14 mouse cellular contexts compared by ENCODE assay signal in genomic region chrX:103448429-103448828, GRCm38 (mm10). TPM values are rescaled to one million over a fixed set of nuclear protein-coding genes. Genes with fewer than 3 reads are reported as not detected.
DNase-seq lines count a peak whose midpoint lies in the region; ATAC-seq and TF ChIP-seq lines count a peak whose summit lies in the region.
"Not testable (repeated sequence)": the region's sequence is repeated elsewhere in the genome, so short reads cannot be mapped to it uniquely, and the experiment has no call there.
"Had no signal": no experiment of that assay in that cellular context is flagged by ENCODE, and none has a peak within 500 bp of the region (broad histone marks: within the 10 kb centered on the region; RNA-seq: fewer than 3 reads in every experiment).

No protein-coding gene starts in this region.

- 39% methylated on average over 11 of the region's 13 CpGs for WGBS in heart, embryonic 10.5 days
- 63% methylated on average over 11 of the region's 13 CpGs for WGBS in hindbrain, embryonic 15.5 days
- 37% methylated on average over 11 of the region's 13 CpGs for WGBS in liver, embryonic 14.5 days (ENCODE audit: insufficient replicate concordance)
- WGBS in midbrain, embryonic 12.5 days = 57% methylated on average over 12 of the region's 13 CpGs
- 47% methylated on average over 10 of the region's 13 CpGs for WGBS in stomach, embryonic 16.5 days

- H3K27ac ChIP-seq in ES-Bruce4 (ENCODE audit: insufficient read depth, low read length); heart, embryonic 10.5 days; hindbrain, embryonic 15.5 days (replicated peaks); layer of hippocampus, adult 2 months; liver, embryonic 14.5 days; midbrain, embryonic 12.5 days (replicated peaks); stomach, embryonic 16.5 days (ENCODE audit: low read length): not testable (repeated sequence)

- H3K27me3 ChIP-seq in ES-Bruce4 (ENCODE audit: control insufficient read depth, insufficient read depth, low read length, poor library complexity, severe bottlenecking) = not testable (repeated sequence)
- H3K27me3 ChIP-seq in erythroblast, embryonic 14.5 days (ENCODE audit: control insufficient read depth) = peaks cover 56% of the 10 kb centered on the region
- H3K27me3 ChIP-seq in heart, embryonic 10.5 days (ENCODE audit: insufficient read depth, poor library complexity, severe bottlenecking) = peaks cover 40% of the 10 kb centered on the region
- peaks cover 41% of the 10 kb centered on the region for H3K27me3 ChIP-seq in hindbrain, embryonic 15.5 days
- H3K27me3 ChIP-seq in liver, embryonic 14.5 days (ENCODE audit: control insufficient read depth, insufficient read depth, low read length) = peaks cover 17% of the 10 kb centered on the region
- H3K27me3 ChIP-seq in midbrain, embryonic 12.5 days = peaks cover 38% of the 10 kb centered on the region
- peaks cover 14% of the 10 kb centered on the region; the same call in 1 of the 2 replicates for H3K27me3 ChIP-seq in stomach, embryonic 16.5 days (ENCODE audit: control insufficient read depth, insufficient read depth, low read length)

- H3K4me3 ChIP-seq in ES-Bruce4 (ENCODE audit: low read depth, low read length) = peak overlapping the region; percentile 98
- peak overlapping the region; percentile 77 for H3K4me3 ChIP-seq in erythroblast, embryonic 14.5 days (replicated peaks)
- peak overlapping the region; percentile 57 for H3K4me3 ChIP-seq in heart, embryonic 10.5 days
- peak overlapping the region; percentile 38; the same call in 1 of the 2 replicates for H3K4me3 ChIP-seq in hindbrain, embryonic 15.5 days
- peak overlapping the region; percentile 53; the same call in 1 of the 2 replicates for H3K4me3 ChIP-seq in layer of hippocampus, adult 2 months
- peak overlapping the region; percentile 42 to 55 for H3K4me3 ChIP-seq in liver, embryonic 14.5 days (ENCODE audit: insufficient read depth in 1 of 2, low read depth in 2 of 2, low read length in 2 of 2)
- not testable (repeated sequence) for H3K4me3 ChIP-seq in midbrain, embryonic 12.5 days
- H3K4me3 ChIP-seq in stomach, embryonic 16.5 days (replicated peaks; ENCODE audit: low read length) = peak overlapping the region; percentile 41; the same call in 1 of the 2 replicates

- H3K9me3 ChIP-seq in ES-Bruce4 (replicated peaks; ENCODE audit: control insufficient read depth, insufficient read depth, low read length, poor library complexity, severe bottlenecking); erythroblast, embryonic 14.5 days (ENCODE audit: control insufficient read depth, low read length); heart, embryonic 10.5 days; hindbrain, embryonic 15.5 days; liver, embryonic 14.5 days (ENCODE audit: control insufficient read depth, low read length); midbrain, embryonic 12.5 days; stomach, embryonic 16.5 days (replicated peaks; ENCODE audit: control insufficient read depth, low read length): not testable (repeated sequence)

- peak overlapping the region; percentile 86 for H3K4me2 ChIP-seq in hindbrain, embryonic 15.5 days
- H3K4me2 ChIP-seq in liver, embryonic 14.5 days (ENCODE audit: low read depth) = 0 out of 2 replicates have a peak overlapping the region, but pooled peaks have one; percentile 51
- peak overlapping the region; percentile 61; the same call in 1 of the 2 replicates for H3K4me2 ChIP-seq in midbrain, embryonic 12.5 days (replicated peaks)
- H3K4me2 ChIP-seq in stomach, embryonic 16.5 days (ENCODE audit: low read depth, low read length) = peak overlapping the region; percentile 67

- H3K36me3 ChIP-seq in ES-Bruce4 (ENCODE audit: control insufficient read depth, insufficient read depth, low read length, poor library complexity, severe bottlenecking); erythroblast, embryonic 14.5 days (ENCODE audit: control insufficient read depth); heart, embryonic 10.5 days; hindbrain, embryonic 15.5 days; liver, embryonic 14.5 days (replicated peaks; ENCODE audit: control insufficient read depth, insufficient read depth, low read depth); midbrain, embryonic 12.5 days; stomach, embryonic 16.5 days (ENCODE audit: control insufficient read depth, insufficient read depth, low read length): not testable (repeated sequence)

- DNase-seq in heart, embryonic 10.5 days (ENCODE audit: low spot score); layer of hippocampus, adult 2 months (ENCODE audit: low spot score in 2 of 2); liver, embryonic 14.5 days (ENCODE audit: low read depth in 3 of 3, low spot score in 3 of 3): not testable (repeated sequence)

- H3K4me1 ChIP-seq in ES-Bruce4 (ENCODE audit: control insufficient read depth, insufficient read depth, low read length); heart, embryonic 10.5 days; hindbrain, embryonic 15.5 days (replicated peaks); liver, embryonic 14.5 days (replicated peaks; ENCODE audit: control insufficient read depth in 2 of 2, insufficient read depth in 2 of 2, low read length in 1 of 2); midbrain, embryonic 12.5 days; stomach, embryonic 16.5 days (ENCODE audit: control insufficient read depth, insufficient read depth, low read length): not testable (repeated sequence)
- H3K4me1 ChIP-seq in erythroblast, embryonic 14.5 days (ENCODE audit: control insufficient read depth) = peaks cover 10% of the 10 kb centered on the region

- not testable (repeated sequence) for ATAC-seq in hindbrain, embryonic 15.5 days (ENCODE audit: low FRiP score, low read depth); liver, embryonic 14.5 days (ENCODE audit: insufficient read depth); midbrain, embryonic 12.5 days (ENCODE audit: low FRiP score, low read depth); stomach, embryonic 16.5 days (ENCODE audit: insufficient read depth, low FRiP score)

- TF ChIP-seq POLR2A in ES-Bruce4 (IDR thresholded peaks at IDR 0.05; ENCODE audit: insufficient read depth, low read length) = not testable (repeated sequence)

- not testable (repeated sequence) for TF ChIP-seq EP300 in ES-Bruce4 (IDR thresholded peaks at IDR 0.05; ENCODE audit: insufficient read depth, low read depth, low read length); liver, embryonic 14.5 days (IDR thresholded peaks at IDR 0.05; ENCODE audit: low read depth)

- H3K9ac ChIP-seq in ES-Bruce4 (ENCODE audit: low read depth, poor library complexity, severe bottlenecking) = peak overlapping the region; percentile 75
- not testable (repeated sequence) for H3K9ac ChIP-seq in hindbrain, embryonic 15.5 days; liver, embryonic 14.5 days (replicated peaks); midbrain, embryonic 12.5 days (replicated peaks); stomach, embryonic 16.5 days (ENCODE audit: low read length)

- TF ChIP-seq CTCF in ES-Bruce4 (IDR thresholded peaks at IDR 0.05; ENCODE audit: low read depth, low read length); layer of hippocampus, adult 2 months (conservative IDR thresholded peaks at IDR 0.05); liver, embryonic 14.5 days (IDR thresholded peaks at IDR 0.05; ENCODE audit: low read depth): not testable (repeated sequence)

RNA-seq across cellular contexts. Expression of gene Gm26992, which starts 26.6 kb away (rescaled TPM):
- not detected in 2 replicates for polyA plus RNA-seq in ES-Bruce4 (2011; ENCODE audit: insufficient read depth, insufficient read length, low read depth, missing spikeins)
- not detected in 2 replicates for polyA plus RNA-seq in erythroblast, embryonic 14.5 days (2012)
- polyA plus RNA-seq in heart, embryonic 10.5 days (2016; fragmentation: Nextera tagmentation; extraction: Ambion mirVana) = not detected in 2 replicates
- not detected in 2 replicates for polyA plus RNA-seq in hindbrain, embryonic 15.5 days (2015; fragmentation: Nextera tagmentation; extraction: Ambion mirVana)
- not detected for total RNA-seq in layer of hippocampus, adult 2 months (2021)
- 0.41 TPM in 1 of 2 replicates, not detected in the other for polyA plus RNA-seq in liver, embryonic 14.5 days (2012; rRNA removed)
- polyA plus RNA-seq in liver, embryonic 14.5 days (2014; fragmentation: Nextera tagmentation; extraction: Ambion mirVana) = not detected in 2 replicates
- not detected in 2 replicates for polyA plus RNA-seq in midbrain, embryonic 12.5 days (2016; fragmentation: Nextera tagmentation; extraction: Ambion mirVana)
- not detected in 2 replicates for polyA plus RNA-seq in stomach, embryonic 16.5 days (2015; fragmentation: Nextera tagmentation; extraction: Ambion mirVana)
- total RNA-seq: adrenal gland, postnatal 36 days; heart, adult 18-20 months; layer of hippocampus, postnatal 36 days; liver, adult 2 months had no signal
- polyA plus RNA-seq: liver, adult 2 months; neural tube, embryonic 11.5 days had no signal

RNA-seq across cellular contexts. Expression of gene Tsx, which starts 34.2 kb away (rescaled TPM):
- polyA plus RNA-seq in ES-Bruce4 (2011; ENCODE audit: insufficient read depth, insufficient read length, low read depth, missing spikeins) = 0.75 and 0.84 TPM in 2 replicates
- polyA plus RNA-seq in erythroblast, embryonic 14.5 days (2012) = not detected in 2 replicates
- not detected in 2 replicates for polyA plus RNA-seq in heart, embryonic 10.5 days (2016; fragmentation: Nextera tagmentation; extraction: Ambion mirVana)
- polyA plus RNA-seq in hindbrain, embryonic 15.5 days (2015; fragmentation: Nextera tagmentation; extraction: Ambion mirVana) = 0.26 and 0.34 TPM in 2 replicates
- total RNA-seq in layer of hippocampus, adult 2 months (2021) = not detected
- polyA plus RNA-seq in liver, embryonic 14.5 days (2012; rRNA removed) = 0.07 TPM in 1 of 2 replicates, not detected in the other
- polyA plus RNA-seq in liver, embryonic 14.5 days (2014; fragmentation: Nextera tagmentation; extraction: Ambion mirVana) = not detected in 2 replicates
- polyA plus RNA-seq in midbrain, embryonic 12.5 days (2016; fragmentation: Nextera tagmentation; extraction: Ambion mirVana) = 0.31 and 0.79 TPM in 2 replicates
- polyA plus RNA-seq in stomach, embryonic 16.5 days (2015; fragmentation: Nextera tagmentation; extraction: Ambion mirVana) = 0.40 and 0.49 TPM in 2 replicates
- total RNA-seq: adrenal gland, postnatal 36 days; heart, adult 18-20 months; liver, adult 2 months; megakaryocyte-erythroid progenitor cell, adult 5-6 weeks had no signal
- polyA plus RNA-seq: liver, adult 2 months had no signal
